Mouse (Mus musculus): ENCODE data around the gene Tmem248. TPM values are rescaled to one million over a fixed set of nuclear protein-coding genes. Genes with fewer than 3 reads are reported as not detected.

Tmem248 gene
- 36.4 and 37.2 TPM in 2 replicates for polyA plus RNA-seq (2016; fragmentation: Nextera tagmentation; extraction: Ambion mirVana)

GRCm38 (mm10) chr5:130216781-130217180 is at the start of gene Tmem248:
Gene Tmem248 (plus strand): TSS chr5:130217081.
- peaks cover 29% of the 10 kb centered on the region for H3K36me3 ChIP-seq
- peaks cover 7% of the 10 kb centered on the region; the same call in 1 of the 2 replicates for H3K9me3 ChIP-seq
- no peak within 1 kb of the TSS for H3K4me3 ChIP-seq (replicated peaks)
- no peaks in the 10 kb centered on the region for H3K4me1 ChIP-seq (replicated peaks)
- no peak for ATAC-seq (ENCODE audit: insufficient number of reproducible peaks, insufficient read depth, low FRiP score, low TSS enrichment, low read depth)
- no peak within 1 kb of the TSS for H3K9ac ChIP-seq (replicated peaks)
- 83% methylated on average over 7 of the region's 7 CpGs for WGBS
- H3K4me2 ChIP-seq = no peak within 1 kb of the TSS
- H3K27ac ChIP-seq = no peak within 1 kb of the TSS
- H3K27me3 ChIP-seq = no peaks in the 10 kb centered on the region

GRCm38 (mm10) chr5:130169109-130169508 is 47.8 kb upstream of the Tmem248 start:
- WGBS = 71% methylated on average over 6 of the region's 6 CpGs
- ATAC-seq (ENCODE audit: insufficient number of reproducible peaks, insufficient read depth, low FRiP score, low TSS enrichment, low read depth) = no peak

GRCm38 (mm10) chr5:130170666-130171422 is 46.0 kb upstream of the Tmem248 start:
- Histone ChIP-seq H3K9me3 (no peaks in the 10 kb centered on the region), H3K4me3 (replicated peaks) (peak overlapping the region; percentile 89), H3K36me3 (no peaks in the 10 kb centered on the region), H3K27ac (peak overlapping the region; percentile 86), H3K4me1 (replicated peaks) (peaks cover 18% of the 10 kb centered on the region), H3K27me3 (no peaks in the 10 kb centered on the region), H3K9ac (replicated peaks) (peak overlapping the region; percentile 89), H3K4me2 (peak overlapping the region; percentile 80)
- 18% methylated on average over 6 of the region's 6 CpGs for WGBS
- ATAC-seq (ENCODE audit: insufficient number of reproducible peaks, insufficient read depth, low FRiP score, low TSS enrichment, low read depth) = no peak

More at GRCm38 (mm10) chr5:130169109-130169508, 47.8 kb upstream of the Tmem248 start:
- Histone ChIP-seq H3K9ac (replicated peaks) (no peak overlapping the region), H3K4me1 (replicated peaks) (peaks cover 18% of the 10 kb centered on the region), H3K36me3 (no peaks in the 10 kb centered on the region), H3K4me3 (replicated peaks) (no peak overlapping the region), H3K27me3 (no peaks in the 10 kb centered on the region), H3K4me2 (no peak overlapping the region), H3K27ac (no peak overlapping the region), H3K9me3 (no peaks in the 10 kb centered on the region)

GRCm38 (mm10) chr5:130171423-130171954 is 45.4 kb upstream of the Tmem248 start, which contains the start of gene Rabgef1:
Gene Rabgef1 (plus strand): TSS chr5:130171798.
- H3K36me3 ChIP-seq = no peaks in the 10 kb centered on the region
- H3K4me1 ChIP-seq (replicated peaks) = peaks cover 18% of the 10 kb centered on the region
- H3K4me2 ChIP-seq = peak within 1 kb of the TSS; percentile 80
- H3K4me3 ChIP-seq (replicated peaks) = peak within 1 kb of the TSS; percentile 89
- under 1% methylated on average over 51 of the region's 62 CpGs for WGBS
- no peaks in the 10 kb centered on the region for H3K27me3 ChIP-seq
- H3K9me3 ChIP-seq = no peaks in the 10 kb centered on the region
- peak within 1 kb of the TSS; percentile 89 for H3K9ac ChIP-seq (replicated peaks)
- peak within 1 kb of the TSS; percentile 86 for H3K27ac ChIP-seq
- peak; percentile 86 for ATAC-seq (ENCODE audit: insufficient number of reproducible peaks, insufficient read depth, low FRiP score, low TSS enrichment, low read depth)

- peak; percentile 69 for ATAC-seq (ENCODE audit: insufficient number of reproducible peaks, insufficient read depth, low FRiP score, low TSS enrichment, low read depth)
- Histone ChIP-seq H3K27ac (peak overlapping the region; percentile 86), H3K9ac (replicated peaks) (peak overlapping the region; percentile 89), H3K4me2 (peak overlapping the region; percentile 80), H3K9me3 (no peaks in the 10 kb centered on the region), H3K27me3 (no peaks in the 10 kb centered on the region), H3K36me3 (no peaks in the 10 kb centered on the region), H3K4me3 (replicated peaks) (peak overlapping the region; percentile 89), H3K4me1 (replicated peaks) (peaks cover 18% of the 10 kb centered on the region)
- 1% methylated on average over 45 of the region's 46 CpGs for WGBS
These were observed 44.8 kb upstream of the Tmem248 start for GRCm38 (mm10) chr5:130171956-130172601.

GRCm38 (mm10) chr5:130173012-130173411 is 43.9 kb upstream of the Tmem248 start:
- H3K36me3 ChIP-seq = no peaks in the 10 kb centered on the region
- H3K4me3 ChIP-seq (replicated peaks) = peak overlapping the region; percentile 89
- ATAC-seq (ENCODE audit: insufficient number of reproducible peaks, insufficient read depth, low FRiP score, low TSS enrichment, low read depth) = no peak
- no peaks in the 10 kb centered on the region for H3K9me3 ChIP-seq
- no peak overlapping the region for H3K27ac ChIP-seq
- 91% methylated on average over 4 of the region's 4 CpGs for WGBS
- H3K27me3 ChIP-seq = no peaks in the 10 kb centered on the region
- H3K9ac ChIP-seq (replicated peaks) = no peak overlapping the region
- peaks cover 18% of the 10 kb centered on the region for H3K4me1 ChIP-seq (replicated peaks)
- H3K4me2 ChIP-seq = peak overlapping the region; percentile 80

- no peak for ATAC-seq (ENCODE audit: insufficient number of reproducible peaks, insufficient read depth, low FRiP score, low TSS enrichment, low read depth)
- 59% methylated on average over 4 of the region's 4 CpGs for WGBS
- Histone ChIP-seq H3K4me2 (no peak overlapping the region), H3K27me3 (no peaks in the 10 kb centered on the region), H3K9ac (replicated peaks) (no peak overlapping the region), H3K4me1 (replicated peaks) (peaks cover 6% of the 10 kb centered on the region), H3K27ac (no peak overlapping the region), H3K9me3 (no peaks in the 10 kb centered on the region), H3K4me3 (replicated peaks) (no peak overlapping the region), H3K36me3 (no peaks in the 10 kb centered on the region)
These were observed 39.0 kb upstream of the Tmem248 start for GRCm38 (mm10) chr5:130177871-130178270.

- no peak overlapping the region for H3K9ac ChIP-seq (replicated peaks)
- H3K4me1 ChIP-seq (replicated peaks) = no peaks in the 10 kb centered on the region; the same call in 1 of the 2 replicates
- no peaks in the 10 kb centered on the region for H3K9me3 ChIP-seq
- WGBS = 70% methylated on average over 7 of the region's 7 CpGs
- no peak overlapping the region for H3K4me3 ChIP-seq (replicated peaks)
- H3K36me3 ChIP-seq = no peaks in the 10 kb centered on the region
- H3K4me2 ChIP-seq = no peak overlapping the region
- H3K27ac ChIP-seq = no peak overlapping the region
- H3K27me3 ChIP-seq = no peaks in the 10 kb centered on the region
- ATAC-seq (ENCODE audit: insufficient number of reproducible peaks, insufficient read depth, low FRiP score, low TSS enrichment, low read depth) = no peak
These were observed 36.5 kb upstream of the Tmem248 start for GRCm38 (mm10) chr5:130180362-130180761.

GRCm38 (mm10) chr5:130181740-130182540 is 34.9 kb upstream of the Tmem248 start:
- Histone ChIP-seq H3K27me3 (no peaks in the 10 kb centered on the region), H3K9ac (replicated peaks) (no peak overlapping the region), H3K4me3 (replicated peaks) (no peak overlapping the region), H3K36me3 (no peaks in the 10 kb centered on the region), H3K4me2 (no peak overlapping the region), H3K4me1 (replicated peaks) (no peaks in the 10 kb centered on the region; the same call in 1 of the 2 replicates), H3K27ac (no peak overlapping the region), H3K9me3 (no peaks in the 10 kb centered on the region)
- 90% methylated on average over 6 of the region's 6 CpGs for WGBS
- ATAC-seq (ENCODE audit: insufficient number of reproducible peaks, insufficient read depth, low FRiP score, low TSS enrichment, low read depth) = no peak

GRCm38 (mm10) chr5:130182541-130182821 is 34.4 kb upstream of the Tmem248 start:
- ATAC-seq (ENCODE audit: insufficient number of reproducible peaks, insufficient read depth, low FRiP score, low TSS enrichment, low read depth) = no peak
- H3K4me1 ChIP-seq (replicated peaks) = no peaks in the 10 kb centered on the region; the same call in 1 of the 2 replicates
- peaks cover 3% of the 10 kb centered on the region; the same call in 1 of the 2 replicates for H3K36me3 ChIP-seq
- H3K27me3 ChIP-seq = no peaks in the 10 kb centered on the region
- 94% methylated on average over 3 of the region's 3 CpGs for WGBS
- H3K27ac ChIP-seq = no peak overlapping the region
- H3K9ac ChIP-seq (replicated peaks) = no peak overlapping the region
- no peak overlapping the region for H3K4me2 ChIP-seq
- no peak overlapping the region for H3K4me3 ChIP-seq (replicated peaks)
- H3K9me3 ChIP-seq = no peaks in the 10 kb centered on the region

All from limb, embryonic 12.5 days (tissue).